Mouse (Mus musculus): ENCODE measurements at regions not wholly inside any gene's neighbourhood (a gene's known extent, or its start where the extent isn't known, plus 50 kb on each side); places are given as distances from the start of the nearest gene placed in this dataset.

GRCm38 (mm10) chr2:63575172-63575571 is 391.1 kb upstream of the Kcnh7 start:
- TF ChIP-seq CTCF (IDR thresholded peaks at IDR 0.05; ENCODE audit: borderline replicate concordance, insufficient read depth, low read depth, low read length) (no peak), POLR2A (IDR thresholded peaks at IDR 0.05; ENCODE audit: borderline replicate concordance, insufficient read depth, low read length) (no peak)

All from cerebellum, adult 2 months (tissue).